Mouse (Mus musculus) thymus, postnatal 14 days (tissue): Measurements from ENCODE around the gene Tcp11.
A peak's percentile ranks its signal among the peaks of the same experiment; 100 is the strongest.

Experiments used
- DNase-seq: peaks from one replicate; pipeline ENCODE4 v3.0.0; 2021

The Tcp11 gene

GRCm38 (mm10) chr17:28036813-28037756 lies 43.4 kb downstream of the Tcp11 start:
- no peak for DNase-seq

- DNase-seq = no peak
Observed at GRCm38 (mm10) chr17:28034986-28035385, 45.5 kb downstream of the Tcp11 start.

GRCm38 (mm10) chr17:28033046-28033580 lies 47.3 kb downstream of the Tcp11 start:
- DNase-seq = no peak

GRCm38 (mm10) chr17:28032219-28032618 lies 48.2 kb downstream of the Tcp11 start:
- no peak for DNase-seq

- no peak for DNase-seq
Observed at GRCm38 (mm10) chr17:28031281-28031941, 49.0 kb downstream of the Tcp11 start.

- no peak for DNase-seq
Observed at GRCm38 (mm10) chr17:28030446-28030845, 50.0 kb downstream of the Tcp11 start.

GRCm38 (mm10) chr17:28029308-28029707 lies 51.1 kb downstream of the Tcp11 start:
- DNase-seq = no peak

- no peak for DNase-seq
Observed at GRCm38 (mm10) chr17:28028236-28028635, 52.2 kb downstream of the Tcp11 start.

GRCm38 (mm10) chr17:28027197-28027596 lies 53.2 kb downstream of the Tcp11 start:
- DNase-seq = no peak

- DNase-seq = no peak
Observed at GRCm38 (mm10) chr17:28026111-28026872, 54.1 kb downstream of the Tcp11 start.

- no peak for DNase-seq
Observed at GRCm38 (mm10) chr17:28025541-28025961, 54.9 kb downstream of the Tcp11 start.

GRCm38 (mm10) chr17:28022854-28023655 lies 57.4 kb downstream of the Tcp11 start:
- DNase-seq = peak; percentile 50

- DNase-seq = no peak
Observed at GRCm38 (mm10) chr17:28021911-28022310, 58.5 kb downstream of the Tcp11 start.

- no peak for DNase-seq
Observed at GRCm38 (mm10) chr17:28019785-28020696, 60.4 kb downstream of the Tcp11 start.

- DNase-seq = peak; percentile 55
Observed at GRCm38 (mm10) chr17:28018776-28019175, 61.7 kb downstream of the Tcp11 start.

GRCm38 (mm10) chr17:28018344-28018743 lies 62.1 kb downstream of the Tcp11 start:
- DNase-seq = no peak
